Mouse (Mus musculus) frontal cortex, postnatal 25 days (tissue): ENCODE data around the gene Dcdc2c.
A peak's percentile ranks its signal among the peaks of the same experiment; 100 is the strongest.

Source experiments
- DNase-seq, 2 experiments: peaks; one replicate each; pipeline ENCODE4 v3.0.0; 2022; ENCODE audit warnings: low spot score in 2 of 2

The Dcdc2c gene

DNA sequence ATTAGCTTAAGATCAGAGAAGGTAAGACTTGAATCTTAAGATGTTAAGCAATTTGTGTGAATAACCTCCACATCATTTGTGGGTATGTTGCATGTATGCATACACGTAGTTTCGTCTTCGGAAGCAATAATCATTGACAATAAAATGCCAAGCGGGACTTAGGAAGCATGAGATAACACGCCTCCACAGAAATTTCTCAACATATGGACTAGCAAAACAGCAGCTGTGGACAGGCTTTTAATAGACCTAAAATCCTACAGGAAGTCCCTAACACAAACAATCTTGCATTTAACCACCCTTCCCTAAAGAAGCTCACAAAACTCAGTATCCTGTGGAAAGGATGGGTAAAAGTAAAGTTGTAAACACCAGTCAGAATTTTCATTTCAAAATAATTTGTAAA is 93.4 kb downstream of the Dcdc2c start:
- DNase-seq = no peak

- no peak for DNase-seq
These were observed 115.7 kb downstream of the Dcdc2c start for GRCm38 (mm10) chr12:28436536-28436935.

- no peak for DNase-seq
These were observed 119.5 kb downstream of the Dcdc2c start for GRCm38 (mm10) chr12:28432729-28433067.

DNA sequence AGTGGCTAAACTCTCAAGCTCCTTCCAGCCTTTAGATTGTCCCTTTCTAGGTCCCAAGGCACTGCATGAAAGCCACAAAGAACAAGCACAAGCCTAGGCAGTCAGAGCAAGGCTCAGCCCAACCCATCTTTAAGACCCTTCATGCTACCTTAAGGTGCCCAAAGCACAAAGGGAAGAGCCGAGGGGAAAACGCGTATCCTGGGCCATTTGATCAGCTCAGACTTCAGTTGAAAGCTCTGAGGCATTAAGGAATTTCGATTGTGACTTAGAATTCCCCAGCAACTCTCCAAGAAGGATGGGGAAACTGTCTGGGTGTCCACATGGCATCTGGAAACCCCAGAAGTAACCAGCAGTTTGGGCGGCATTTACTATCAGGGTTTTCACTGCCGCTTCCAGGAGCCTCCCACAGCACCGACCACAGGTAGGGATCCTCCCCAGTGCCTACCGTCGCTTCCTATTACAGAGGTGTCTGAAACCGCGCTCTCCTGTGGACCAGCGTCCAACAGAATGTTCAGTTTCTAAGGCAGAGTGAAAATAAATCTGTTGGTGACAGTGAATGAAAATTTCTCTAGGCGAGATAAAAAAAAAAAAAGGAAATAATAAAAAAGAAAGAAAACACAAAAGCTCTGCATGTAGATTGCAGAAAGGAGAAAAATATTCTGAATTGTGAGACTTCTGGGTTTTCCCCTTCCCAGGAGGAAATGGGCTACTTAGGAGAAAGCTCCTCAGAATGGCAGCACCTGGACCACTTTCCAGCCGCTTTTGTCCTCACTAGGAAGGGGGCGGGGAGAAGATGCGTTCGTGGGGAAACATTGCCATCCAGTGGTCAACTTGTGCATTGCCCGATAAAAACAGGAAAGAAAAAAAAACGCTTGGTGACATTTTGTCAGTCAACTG is 120.1 kb downstream of the Dcdc2c start:
- DNase-seq = peak; percentile 48 to 72

DNA sequence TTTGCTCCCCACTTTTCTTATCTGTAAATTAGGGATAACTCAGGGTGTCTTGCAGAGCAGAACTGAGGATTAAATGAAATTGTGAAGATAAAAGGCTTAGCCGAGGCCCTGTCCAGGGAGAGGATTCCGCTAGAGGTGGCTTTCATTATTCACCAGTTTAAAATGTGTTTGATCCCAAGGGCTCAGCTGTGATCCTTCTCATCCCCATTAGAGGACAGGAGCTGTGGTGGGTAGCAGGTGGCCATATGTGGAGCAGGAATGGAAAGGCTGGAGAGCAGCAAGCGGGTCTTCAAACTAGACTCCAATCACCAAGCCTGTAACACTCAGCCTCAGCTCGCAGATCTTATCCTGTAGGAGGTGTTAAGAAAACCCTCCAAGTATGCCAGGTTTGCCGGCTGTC is 122.3 kb downstream of the Dcdc2c start:
- no peak for DNase-seq

DNA sequence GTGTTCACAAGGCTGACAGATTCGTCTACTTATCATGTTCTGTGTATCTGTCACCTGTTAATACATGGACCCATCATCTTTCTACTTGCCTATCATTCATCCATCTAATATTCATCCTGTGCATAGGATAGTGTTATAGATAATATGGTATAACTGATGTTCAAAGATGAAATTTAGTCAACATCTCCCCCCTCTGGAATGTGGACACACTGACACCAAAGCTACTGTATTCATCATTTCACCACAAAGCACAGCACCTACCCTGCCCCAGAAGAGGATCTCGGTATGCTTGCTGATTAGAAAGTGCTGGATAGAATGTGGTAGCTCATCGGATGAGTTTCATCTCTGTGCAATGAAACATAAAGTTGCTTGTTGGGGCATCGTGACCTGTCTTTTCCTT is 135.2 kb downstream of the Dcdc2c start:
- no peak for DNase-seq

DNA sequence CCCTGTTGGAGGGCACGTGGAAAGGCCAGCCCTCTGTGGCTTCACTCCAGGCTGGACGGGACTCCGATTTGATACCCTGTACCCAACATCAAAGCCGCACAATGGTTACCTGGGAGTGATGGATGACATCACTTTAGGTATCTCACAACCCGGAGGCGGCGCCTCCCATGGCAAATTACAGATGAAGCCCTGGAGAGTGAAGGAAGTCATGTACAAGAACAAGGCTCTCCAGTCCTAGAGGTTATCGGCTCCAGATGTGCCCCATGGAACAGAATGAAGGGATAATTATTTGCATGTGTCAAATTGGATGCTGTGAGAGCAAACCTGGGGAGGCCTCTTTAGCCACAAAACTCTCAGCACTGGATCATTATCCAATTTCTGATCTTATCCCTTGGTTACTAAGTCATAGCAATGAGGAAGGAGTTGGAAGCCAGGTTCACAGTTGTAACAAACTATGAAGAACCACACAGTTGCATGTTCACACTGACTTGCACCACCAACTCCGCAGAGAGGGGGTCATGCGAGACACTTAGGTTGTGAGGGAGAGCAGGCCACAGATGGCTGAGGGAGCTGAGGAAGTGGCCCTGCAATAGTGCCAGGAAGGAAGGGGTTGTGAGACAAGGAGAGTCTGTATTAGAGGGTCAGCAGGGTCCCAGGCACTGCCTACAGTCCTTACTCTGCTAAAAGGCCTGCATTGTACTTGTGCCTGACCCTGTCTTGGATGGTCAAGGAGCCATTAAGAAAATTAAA is 144.4 kb downstream of the Dcdc2c start:
- no peak for DNase-seq

DNA sequence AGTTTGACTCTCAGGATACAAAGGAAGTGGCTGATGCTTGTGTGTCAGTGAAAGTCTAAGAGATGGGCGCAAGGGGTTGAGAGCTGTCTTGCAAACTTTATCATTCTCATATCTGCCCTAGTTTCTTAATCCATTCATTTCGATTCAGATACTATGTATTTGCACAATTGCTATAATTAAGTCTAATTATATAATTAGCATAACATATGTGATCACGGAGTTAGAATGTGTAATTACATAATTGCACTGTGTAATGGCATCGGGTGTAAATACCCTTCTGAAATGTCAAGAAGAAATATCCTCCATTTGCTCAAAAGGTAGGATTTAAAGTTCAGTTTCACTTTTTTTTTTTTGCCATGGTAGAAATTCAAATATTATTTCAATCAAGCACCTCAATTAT is 149.9 kb downstream of the Dcdc2c start:
- DNase-seq = no peak

DNA sequence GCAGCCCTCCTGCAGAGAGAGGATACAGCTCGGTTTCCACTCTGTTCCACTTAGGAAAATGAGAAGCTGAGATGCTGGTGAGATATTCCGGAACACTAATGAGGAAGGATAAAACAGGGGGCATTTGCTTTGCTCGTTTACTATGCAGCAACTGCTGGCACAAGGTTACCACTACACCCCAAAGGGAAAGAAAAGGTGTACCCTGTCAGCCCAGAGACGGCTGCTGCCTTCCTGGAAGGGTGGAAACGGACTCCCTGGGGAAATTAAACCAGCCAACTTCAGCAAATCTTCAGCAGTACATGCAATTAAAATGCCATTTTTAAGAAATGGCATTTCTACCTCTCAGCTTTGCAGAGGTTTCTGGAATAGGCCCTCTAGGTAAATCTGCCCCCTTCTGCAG is 150.8 kb downstream of the Dcdc2c start:
- no peak for DNase-seq

DNA sequence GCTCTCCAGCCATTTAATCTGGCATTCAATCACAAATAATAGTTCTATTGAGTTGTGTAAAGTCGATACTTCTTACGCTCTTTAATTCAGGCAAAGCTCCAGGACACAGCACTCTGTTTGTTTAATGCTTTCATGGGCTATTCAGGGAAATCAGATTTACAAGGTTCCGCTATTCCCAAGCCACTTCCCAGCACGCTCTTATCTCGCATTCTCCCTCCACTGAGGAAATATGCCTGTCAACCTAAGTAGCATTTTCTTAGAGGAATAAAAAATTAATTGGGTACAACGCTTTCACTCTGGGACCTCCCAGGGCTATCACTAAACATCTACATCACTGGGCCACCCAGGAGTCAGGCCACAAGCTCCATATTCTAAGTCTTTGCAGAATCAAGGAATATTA is 160.1 kb downstream of the Dcdc2c start:
- DNase-seq = no peak
